15 mouse cellular contexts compared by ENCODE assay signal in the genomic region with DNA sequence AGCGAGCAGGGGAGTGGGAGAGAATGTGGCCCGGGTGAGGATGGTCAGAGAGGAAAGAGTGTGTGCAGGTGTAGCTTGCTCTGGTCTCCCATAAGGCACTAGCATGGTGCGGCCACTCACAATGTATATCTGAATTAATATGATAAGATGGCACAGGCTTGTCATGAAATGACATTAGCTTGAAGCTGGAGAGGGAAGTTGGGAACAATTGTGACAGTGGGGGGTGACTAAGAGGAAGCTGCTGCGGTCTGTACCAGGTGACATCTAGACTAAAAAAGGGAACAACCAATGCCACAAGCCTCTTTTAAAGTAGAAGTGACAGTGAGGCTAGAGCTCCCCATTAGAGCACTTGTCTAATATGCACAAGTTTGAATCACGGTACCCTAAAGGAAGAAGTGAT.
DNase-seq lines count a peak whose midpoint lies in the region; ATAC-seq lines count a peak whose summit lies in the region.
"Had no signal": no experiment of that assay in that cellular context is flagged by ENCODE, and none has a peak within 500 bp of the region (broad histone marks: within the 10 kb centered on the region; RNA-seq: fewer than 3 reads in every experiment).

No protein-coding gene starts in this region.

- DNase-seq in thymus, postnatal 0 days (ENCODE audit: low spot score): peak; percentile 62
- no peak for DNase-seq in thymus, postnatal 10 days (ENCODE audit: low spot score in 2 of 2)
- DNase-seq in brain, adult 2 months (ENCODE audit: low read depth, low spot score): peak; percentile 33
- no peak for DNase-seq in urinary bladder, postnatal 10 days (ENCODE audit: low spot score)
- DNase-seq in heart, embryonic 10.5 days (ENCODE audit: low spot score): no peak
- DNase-seq: adrenal gland, adult 8-10 months; cerebellum, adult 2 months; gastrocnemius, adult 2 months had no signal

- H3K4me1 ChIP-seq in heart, embryonic 10.5 days: no peaks in the 10 kb centered on the region
- no peaks in the 10 kb centered on the region for H3K4me1 ChIP-seq in forebrain, embryonic 15.5 days
- H3K4me1 ChIP-seq: kidney, embryonic 15.5 days; limb, embryonic 12.5 days; midbrain, embryonic 13.5 days; neural tube, embryonic 13.5 days had no signal

- H3K27me3 ChIP-seq in heart, embryonic 10.5 days (ENCODE audit: insufficient read depth, poor library complexity, severe bottlenecking): peaks cover 13% of the 10 kb centered on the region; the same call in 1 of the 2 replicates
- H3K27me3 ChIP-seq in forebrain, embryonic 15.5 days: no peaks in the 10 kb centered on the region
- H3K27me3 ChIP-seq: kidney, embryonic 15.5 days; limb, embryonic 12.5 days; neural tube, embryonic 13.5 days had no signal

- H3K9ac ChIP-seq in forebrain, embryonic 15.5 days (replicated peaks): no peak overlapping the region
- H3K9ac ChIP-seq: kidney, embryonic 15.5 days; limb, embryonic 12.5 days; midbrain, embryonic 13.5 days; neural tube, embryonic 13.5 days had no signal

- no peaks in the 10 kb centered on the region for H3K36me3 ChIP-seq in heart, embryonic 10.5 days
- peaks cover 2% of the 10 kb centered on the region; the same call in 1 of the 2 replicates for H3K36me3 ChIP-seq in forebrain, embryonic 15.5 days
- H3K36me3 ChIP-seq: kidney, embryonic 15.5 days; limb, embryonic 12.5 days; midbrain, embryonic 13.5 days; neural tube, embryonic 13.5 days had no signal

- no peaks in the 10 kb centered on the region for H3K9me3 ChIP-seq in heart, embryonic 10.5 days
- H3K9me3 ChIP-seq in forebrain, embryonic 15.5 days: no peaks in the 10 kb centered on the region
- H3K9me3 ChIP-seq: kidney, embryonic 15.5 days; limb, embryonic 12.5 days; midbrain, embryonic 13.5 days; neural tube, embryonic 13.5 days had no signal

- no peak overlapping the region for H3K27ac ChIP-seq in heart, embryonic 10.5 days
- no peak overlapping the region for H3K27ac ChIP-seq in forebrain, embryonic 15.5 days (replicated peaks)
- H3K27ac ChIP-seq: gastrocnemius, adult 2 months; hindbrain, postnatal 0 days; kidney, embryonic 15.5 days; limb, embryonic 12.5 days; midbrain, embryonic 13.5 days; neural tube, embryonic 13.5 days had no signal

- H3K4me3 ChIP-seq in heart, embryonic 10.5 days: no peak overlapping the region
- H3K4me3 ChIP-seq in forebrain, embryonic 15.5 days: no peak overlapping the region
- H3K4me3 ChIP-seq: gastrocnemius, adult 2 months; kidney, embryonic 15.5 days; limb, embryonic 12.5 days; midbrain, embryonic 13.5 days; neural tube, embryonic 13.5 days had no signal

- peak; percentile 85 for ATAC-seq in megakaryocyte progenitor cell, adult 5-6 weeks (replicated peaks; ENCODE audit: poor library complexity)
- ATAC-seq in forebrain, embryonic 15.5 days (replicated peaks): no peak
- ATAC-seq: hindbrain, postnatal 0 days; midbrain, embryonic 13.5 days had no signal

- WGBS in heart, embryonic 10.5 days: 86% methylated on average over 5 of the region's 5 CpGs
- WGBS in forebrain, embryonic 15.5 days: 90% methylated on average over 5 of the region's 5 CpGs

- H3K4me2 ChIP-seq in forebrain, embryonic 15.5 days (replicated peaks): no peak overlapping the region
- H3K4me2 ChIP-seq: kidney, embryonic 15.5 days; limb, embryonic 12.5 days; midbrain, embryonic 13.5 days; neural tube, embryonic 13.5 days had no signal

Comparison
In these comparisons a context has a peak if more than half of its experiments do, and no peak if none do; other contexts are left out.
1. DNase-seq: peak in thymus, postnatal 0 days (single experiment) and brain, adult 2 months (single experiment); none in thymus, postnatal 10 days (0 of 2), urinary bladder, postnatal 10 days (single experiment) and heart, embryonic 10.5 days (single experiment).